Mouse (Mus musculus) spleen, embryonic (tissue): Measurements from ENCODE around the gene Midn.

Experiments used
- CTCF ChIA-PET: fragments of 350-600 bp; sonication (Branson Sonifier 250); formaldehyde crosslinking; loops from one replicate; lab custom pipeline; 2022; lab: Charles Lee

The Midn gene

DNA sequence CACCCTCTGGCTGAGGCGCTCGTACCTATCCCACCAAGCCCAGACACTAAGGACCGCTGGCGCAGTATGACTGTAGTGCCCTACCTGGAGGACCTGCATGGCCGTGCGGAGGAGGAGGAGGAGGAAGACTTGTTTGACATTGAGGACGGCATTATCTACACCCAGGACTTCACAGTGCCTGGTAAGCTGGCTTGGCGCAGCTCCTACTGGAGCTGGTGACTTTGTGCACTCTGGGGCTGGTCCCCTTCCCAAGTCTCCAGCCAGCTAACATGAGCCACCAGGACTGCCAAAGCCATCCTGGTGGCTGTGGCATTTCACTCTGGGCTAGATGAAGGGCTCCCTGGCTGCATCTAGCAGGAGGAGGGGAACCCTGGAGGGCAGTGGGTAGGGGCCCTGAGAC lies 20.2 kb upstream of the Midn start:
- CTCF ChIA-PET: no interaction called here

DNA sequence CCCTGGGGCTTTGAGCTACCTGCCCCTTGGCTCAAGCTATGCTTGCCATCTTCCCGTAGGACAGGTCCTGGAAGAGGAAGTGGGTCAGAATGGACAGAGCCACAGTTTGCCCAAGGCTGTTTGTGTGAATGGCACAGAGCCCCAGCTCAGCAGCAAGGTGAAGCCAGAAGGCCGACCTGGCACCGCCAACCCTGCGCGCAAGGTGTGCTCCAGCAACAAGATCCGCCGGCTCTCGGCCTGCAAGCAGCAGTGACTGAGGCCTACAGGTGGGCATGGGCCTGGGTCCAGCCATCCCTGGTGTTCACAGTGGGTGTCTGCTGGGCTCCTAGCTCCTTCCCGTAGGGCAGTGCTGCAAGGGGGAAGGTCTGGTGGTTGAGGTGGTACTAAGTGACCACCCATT lies 18.2 kb upstream of the Midn start:
- CTCF ChIA-PET: no interaction called here

DNA sequence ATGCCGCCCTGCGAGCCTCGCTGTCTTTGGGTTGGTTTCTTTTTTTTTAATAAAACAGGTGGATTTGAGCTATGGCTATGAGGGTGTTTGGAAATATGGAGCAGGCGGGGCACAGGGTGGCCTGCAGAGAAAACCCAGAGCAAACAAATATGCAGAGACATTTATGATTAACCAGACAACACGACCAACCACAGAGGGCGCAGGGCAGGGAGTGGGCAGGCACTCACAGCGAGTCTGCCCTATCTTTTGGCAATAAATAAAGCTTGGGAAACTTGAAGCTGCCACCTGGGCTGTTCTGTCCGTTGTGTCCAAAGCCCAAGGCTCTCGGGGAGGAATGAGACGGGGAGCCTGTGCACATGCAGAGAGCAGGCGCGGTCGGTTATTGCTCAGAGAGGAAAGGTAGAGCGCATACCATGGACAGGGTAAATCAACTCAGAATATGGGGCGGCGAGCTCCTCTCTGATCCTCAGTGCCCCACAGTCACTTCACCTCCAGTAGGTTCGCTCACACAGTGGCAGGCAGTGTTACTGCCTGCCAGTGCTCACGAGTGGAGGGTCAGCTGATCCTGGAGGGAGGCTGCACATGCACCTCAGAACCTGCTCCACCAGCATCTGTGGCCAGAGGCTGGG lies 17.6 kb upstream of the Midn start:
- CTCF ChIA-PET: no interaction called here

DNA sequence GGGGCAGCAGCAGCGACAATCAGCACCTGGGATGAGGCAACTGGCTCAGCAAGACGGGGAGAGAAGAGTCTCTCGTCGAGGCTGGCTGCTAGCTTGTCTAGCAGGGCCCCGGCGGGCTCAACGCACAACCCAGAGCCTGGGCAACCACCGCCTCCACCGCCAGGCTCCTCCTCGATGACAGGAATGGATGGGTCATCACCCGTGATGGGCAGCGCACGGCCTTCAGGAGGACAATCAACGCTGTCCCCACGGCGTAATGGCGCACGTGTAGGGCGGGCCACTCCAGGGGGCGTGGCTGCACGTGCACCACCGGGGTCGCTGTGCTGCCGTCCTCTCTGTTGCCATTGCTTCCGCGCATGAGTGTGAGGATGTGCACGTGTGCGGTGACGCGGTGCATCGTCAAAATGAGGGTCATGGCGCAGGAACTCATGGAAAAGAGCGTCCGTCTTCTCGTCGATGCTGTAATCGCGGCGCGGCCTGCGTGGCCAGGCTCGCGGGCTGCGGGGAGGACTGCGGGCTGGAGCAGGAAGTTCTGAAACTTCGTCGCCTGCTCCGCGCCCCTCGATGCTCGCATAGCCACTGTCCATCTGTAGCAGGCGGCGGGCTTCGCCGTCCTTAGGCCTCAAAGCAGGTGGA lies 16.6 kb upstream of the Midn start:
- CTCF ChIA-PET: no interaction called here

DNA sequence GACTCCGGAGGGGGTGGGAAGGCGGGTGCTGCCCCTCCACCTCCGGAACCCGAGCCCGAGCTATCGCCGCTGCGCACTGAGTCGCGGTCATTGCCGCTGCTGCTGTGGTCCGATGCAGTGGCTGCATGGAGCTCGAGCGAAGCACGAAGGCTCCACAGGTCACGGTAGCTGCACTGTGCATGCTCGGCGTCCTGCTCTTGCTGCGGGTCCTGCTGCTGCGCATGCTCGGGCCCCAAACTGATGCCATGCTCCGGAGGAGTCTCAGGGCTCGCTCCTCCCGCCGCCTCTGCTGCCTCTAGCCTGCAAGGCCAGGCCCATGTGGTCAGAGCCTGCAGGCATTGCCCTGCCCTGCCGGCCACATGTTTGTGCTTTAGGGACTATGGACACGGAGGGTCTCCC lies 16.1 kb upstream of the Midn start:
- CTCF ChIA-PET: no interaction called here

DNA sequence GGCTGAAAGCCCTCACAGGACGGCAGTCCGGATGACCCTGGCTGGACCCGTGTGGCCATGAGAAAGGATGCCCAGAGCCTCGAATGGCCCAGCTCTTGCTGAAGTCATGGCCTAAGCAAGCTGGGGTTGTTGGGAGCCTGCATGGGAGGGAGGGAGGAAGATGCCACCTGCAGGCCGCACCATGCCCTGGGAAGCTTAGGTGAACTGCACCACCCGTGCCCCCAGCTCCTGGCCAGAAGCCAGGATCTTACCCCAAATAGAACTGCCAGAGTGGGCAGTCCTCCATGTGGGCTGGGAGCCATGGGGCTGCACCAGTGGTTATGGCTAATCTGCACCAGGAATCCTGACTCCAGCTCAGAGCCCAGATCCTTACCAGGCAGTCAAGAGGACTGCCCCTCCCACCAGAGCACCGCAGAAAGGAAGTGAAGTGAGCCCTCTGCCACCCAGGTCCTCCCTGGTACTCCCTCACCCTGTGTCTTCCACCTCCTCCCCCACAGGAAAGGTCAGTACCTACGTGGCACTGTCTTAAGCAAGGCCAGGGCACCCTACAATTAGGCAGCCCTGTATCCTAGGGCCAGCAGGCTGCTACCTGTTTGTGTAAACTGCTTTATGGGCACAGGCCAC lies 14.7 kb upstream of the Midn start:
- CTCF ChIA-PET: no interaction called here

DNA sequence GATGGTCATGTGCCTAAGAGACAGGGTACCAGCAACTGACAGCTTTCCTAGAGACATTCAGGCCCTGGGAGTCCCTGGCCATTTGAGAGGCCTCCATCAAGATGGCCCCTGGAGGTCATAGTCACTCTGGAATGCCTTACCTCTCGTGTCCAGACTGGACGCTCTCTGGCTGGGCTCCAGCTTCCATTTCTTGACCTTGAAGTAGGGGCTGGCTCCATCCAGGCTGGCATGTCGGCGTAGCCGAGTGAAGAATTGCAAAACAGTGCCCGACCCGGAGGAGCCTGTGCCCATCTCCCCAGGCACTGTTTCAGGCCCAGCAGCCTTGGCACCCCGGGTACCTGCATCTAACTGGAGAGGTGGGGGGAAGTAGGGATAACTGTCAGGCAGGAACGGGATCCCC lies 13.7 kb upstream of the Midn start:
- CTCF ChIA-PET: no interaction called here

DNA sequence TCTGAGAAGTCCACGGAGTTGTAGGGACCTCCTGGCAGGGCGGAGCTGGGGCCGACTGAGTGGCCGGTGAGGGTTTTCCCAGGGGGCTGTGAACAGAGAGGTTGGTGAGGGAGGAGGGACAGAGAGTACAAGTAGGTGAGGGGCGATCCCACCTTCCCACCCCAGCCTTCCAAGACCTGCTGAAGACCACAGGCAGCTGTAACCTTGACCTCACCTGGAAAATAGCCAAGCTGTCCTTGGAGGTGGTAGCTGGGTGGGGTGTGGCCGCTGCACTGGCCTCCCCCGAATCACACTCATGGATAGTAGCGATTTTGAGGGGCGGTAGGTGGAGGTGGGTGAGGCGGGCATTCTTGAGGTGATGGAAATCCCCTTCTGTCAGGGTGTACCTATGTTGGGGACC lies 12.9 kb upstream of the Midn start:
- CTCF ChIA-PET: no interaction called here

DNA sequence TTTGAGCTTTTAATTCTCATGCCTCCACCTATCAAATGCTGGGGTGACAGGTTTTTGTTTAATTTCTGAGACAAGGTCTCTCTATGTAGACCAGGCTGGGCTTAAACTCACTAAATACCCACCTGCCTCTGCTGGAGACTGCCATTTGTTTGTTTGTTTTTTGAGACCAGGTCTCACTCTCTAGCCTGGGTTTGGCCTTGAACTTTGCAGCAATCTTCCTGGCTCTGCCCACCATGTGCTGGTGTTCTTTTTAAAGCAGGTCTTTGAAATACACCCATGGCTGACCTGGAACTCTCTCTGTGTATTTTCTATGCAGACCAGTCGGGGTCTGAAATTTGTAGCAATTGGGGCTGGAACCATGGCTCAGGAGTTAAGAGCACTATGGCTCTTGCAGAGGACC lies 12.4 kb upstream of the Midn start:
- CTCF ChIA-PET: no interaction called here

DNA sequence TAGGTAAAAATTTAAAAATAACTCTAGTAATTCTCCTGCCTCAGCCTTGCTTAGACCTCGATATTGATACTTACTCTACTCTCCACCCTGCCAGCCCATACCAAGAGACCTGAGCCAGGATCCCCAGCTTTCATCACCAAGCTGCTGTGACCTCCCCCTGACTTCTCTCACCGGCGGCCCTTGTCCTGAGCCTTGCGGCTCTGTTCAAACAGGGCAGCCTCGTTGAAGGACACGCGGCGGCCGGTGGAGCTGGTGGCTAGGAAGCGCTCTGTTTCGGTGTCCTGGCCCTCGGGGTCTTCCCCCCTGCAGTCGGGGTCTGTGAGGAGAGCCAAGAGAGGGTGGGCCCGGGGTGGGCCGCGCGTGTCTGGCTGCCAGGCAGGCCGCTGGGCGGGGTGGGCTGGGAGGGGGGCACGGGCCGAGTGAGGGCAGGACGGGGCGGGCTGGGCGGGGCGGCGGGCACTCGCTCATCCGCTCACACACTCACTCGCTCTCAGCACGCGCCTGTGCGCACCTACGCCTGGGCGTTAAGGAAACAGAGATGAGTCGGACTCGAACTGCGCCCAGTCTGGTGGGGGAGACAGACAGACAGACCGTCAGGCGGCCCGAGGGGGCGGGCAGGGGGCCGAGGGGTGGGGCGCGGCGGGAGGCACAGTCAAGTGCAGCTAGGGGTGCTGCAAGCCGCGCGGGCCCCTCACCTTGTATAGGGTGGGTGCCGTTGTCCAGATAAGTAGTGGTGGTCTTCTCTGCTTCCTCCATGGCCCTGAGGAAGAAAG lies 11.7 kb upstream of the Midn start:
- CTCF ChIA-PET: no interaction called here

DNA sequence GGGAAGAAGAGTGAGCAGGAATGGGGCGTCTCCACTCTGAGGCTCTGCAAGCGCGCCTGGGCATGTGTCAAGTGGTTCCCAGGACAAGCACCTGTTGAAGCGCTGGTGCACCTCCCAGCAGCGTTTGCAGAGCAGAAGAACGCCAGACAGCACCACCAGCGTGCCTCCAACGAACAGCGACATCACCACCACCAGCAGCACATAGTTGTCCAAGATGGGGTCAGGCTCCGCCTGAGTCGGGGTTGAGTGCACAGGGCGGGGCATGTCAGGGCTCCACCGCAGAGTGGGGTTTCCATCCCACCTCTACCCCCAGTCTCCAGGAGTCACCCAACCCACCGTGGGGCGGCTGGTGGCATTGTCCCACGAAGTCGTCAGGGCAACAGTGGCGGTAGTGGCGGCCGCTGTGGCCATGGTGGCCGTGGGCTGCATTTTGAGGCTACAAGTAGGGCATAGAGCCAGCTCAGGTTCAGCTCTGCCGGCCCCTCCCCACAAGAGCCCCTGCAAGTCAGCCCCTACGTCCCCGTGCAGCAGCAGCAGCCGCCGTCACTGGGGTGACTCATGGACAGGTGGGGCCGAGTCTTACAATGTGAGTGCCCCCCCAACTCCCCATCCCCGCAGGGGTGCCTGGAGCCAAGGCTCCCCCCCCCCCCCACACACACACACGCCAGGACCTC lies 11.0 kb upstream of the Midn start:
- CTCF ChIA-PET: no interaction called here

DNA sequence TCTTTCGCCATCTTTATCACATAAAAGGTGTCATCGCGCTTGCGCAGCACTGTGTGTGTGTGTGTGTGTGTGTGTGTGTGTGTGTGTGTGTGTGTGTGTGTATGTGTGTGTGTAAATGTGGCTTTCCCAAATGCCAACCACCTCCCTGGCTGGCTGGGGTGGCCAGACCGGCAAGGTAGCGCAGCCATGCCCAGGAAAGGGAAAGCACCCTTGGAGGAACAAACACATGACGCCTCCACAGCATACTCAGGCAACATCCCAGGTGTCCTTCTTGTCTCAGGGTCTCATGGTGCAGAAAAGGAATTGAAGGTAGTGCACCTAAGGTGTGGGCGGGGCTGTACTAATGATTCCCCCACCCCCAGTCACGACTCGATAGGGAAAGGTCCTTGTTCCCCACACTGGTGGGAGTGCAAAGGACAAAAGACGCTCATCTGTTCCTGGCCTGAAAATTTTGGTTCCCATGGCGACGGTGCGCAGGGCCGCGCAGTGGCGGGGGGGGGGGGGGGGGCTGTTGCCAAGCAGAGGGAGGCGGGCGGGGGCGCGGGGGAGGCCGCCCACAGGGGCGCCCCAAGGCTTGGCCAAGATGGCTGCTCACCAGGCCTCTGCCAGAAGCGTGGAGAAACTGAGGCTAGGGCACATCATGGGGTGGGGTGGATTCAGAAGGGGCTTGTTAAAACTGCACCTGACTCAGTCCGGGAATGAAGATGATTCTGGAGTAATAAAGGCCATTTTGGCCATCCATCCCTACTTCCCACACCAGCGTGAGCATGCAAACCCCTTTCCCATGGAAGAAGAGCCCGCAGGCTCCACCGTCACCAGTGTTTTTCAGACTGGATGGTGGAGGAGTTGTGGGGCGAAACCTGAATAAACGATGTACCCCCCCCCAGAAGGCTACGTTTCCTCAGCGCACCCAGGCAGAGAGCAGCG lies 10.2 kb upstream of the Midn start:
- CTCF ChIA-PET: no interaction called here

DNA sequence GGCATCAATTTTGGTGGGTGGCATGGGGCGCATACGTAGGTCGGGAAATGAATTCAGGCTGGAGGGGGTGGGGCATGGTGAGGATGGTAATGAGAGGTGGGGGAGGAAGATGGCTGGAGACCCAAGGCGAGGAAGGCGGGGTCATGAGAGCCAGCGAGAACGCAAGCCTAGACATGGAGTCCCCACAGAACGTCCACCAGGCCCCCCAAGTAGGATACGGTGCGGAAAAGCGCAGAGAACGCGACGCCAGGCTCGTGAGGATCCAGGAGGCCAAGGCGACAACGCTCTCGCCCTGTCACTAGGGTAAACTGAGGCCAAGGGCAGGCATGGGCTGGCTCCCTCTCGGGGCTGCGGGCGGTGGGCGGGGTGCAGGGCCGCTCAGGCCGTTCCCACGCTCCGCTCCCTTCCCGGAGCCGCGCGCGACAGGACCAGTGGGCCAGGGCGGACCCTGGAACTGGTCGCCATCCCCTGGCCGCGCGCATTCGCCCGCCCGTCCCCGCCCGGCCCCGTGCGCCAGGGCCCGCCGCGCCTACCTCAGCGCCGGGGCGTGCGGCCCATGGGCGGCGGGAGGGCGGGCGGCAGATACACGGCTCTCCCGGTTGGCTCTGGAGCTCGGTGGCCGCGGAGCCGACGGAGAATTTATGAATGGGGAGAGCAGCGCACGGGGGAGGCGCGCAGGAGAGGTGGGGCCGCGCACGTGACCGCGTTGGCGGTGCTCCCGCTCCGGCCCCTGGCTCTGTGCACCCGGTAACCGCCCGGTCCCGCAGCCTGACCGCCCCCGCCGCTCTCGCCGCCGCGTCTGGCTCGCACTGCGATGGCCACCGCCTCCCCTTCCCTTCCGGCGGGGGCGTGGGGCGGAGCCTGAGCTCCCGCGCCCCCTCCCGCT lies 9.3 kb upstream of the Midn start, which contains the start of gene Atp5d:
Gene Atp5d (plus strand): TSS at position 80 of the 886 bp plus-strand sequence.
- CTCF ChIA-PET: interaction anchor here (0.5 kb wide), 1 partner anchor 412 kb away, joined by 4 read pairs; no protein-coding TSS in a partner anchor

DNA sequence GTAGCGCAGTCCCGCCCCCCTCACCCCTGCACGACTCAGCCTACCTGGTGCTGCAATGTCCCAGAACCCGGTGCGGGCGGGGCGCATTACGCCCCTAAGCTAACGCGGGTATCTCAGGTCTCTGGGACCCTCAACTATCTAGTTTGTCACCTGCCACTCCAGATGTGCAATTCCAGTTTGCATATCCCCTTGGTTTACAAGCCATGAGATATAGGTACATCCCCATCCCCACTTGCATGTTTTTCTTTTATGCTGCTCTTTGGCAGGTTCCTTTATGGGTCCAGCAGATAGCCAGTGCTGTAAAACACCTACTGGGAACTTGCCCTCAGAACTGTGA lies 8.7 kb upstream of the Midn start:
- CTCF ChIA-PET: interaction anchor here (0.5 to 0.7 kb wide), 2 partner anchors 155 to 413 kb away, joined by 3 to 4 read pairs; no protein-coding TSS in a partner anchor

DNA sequence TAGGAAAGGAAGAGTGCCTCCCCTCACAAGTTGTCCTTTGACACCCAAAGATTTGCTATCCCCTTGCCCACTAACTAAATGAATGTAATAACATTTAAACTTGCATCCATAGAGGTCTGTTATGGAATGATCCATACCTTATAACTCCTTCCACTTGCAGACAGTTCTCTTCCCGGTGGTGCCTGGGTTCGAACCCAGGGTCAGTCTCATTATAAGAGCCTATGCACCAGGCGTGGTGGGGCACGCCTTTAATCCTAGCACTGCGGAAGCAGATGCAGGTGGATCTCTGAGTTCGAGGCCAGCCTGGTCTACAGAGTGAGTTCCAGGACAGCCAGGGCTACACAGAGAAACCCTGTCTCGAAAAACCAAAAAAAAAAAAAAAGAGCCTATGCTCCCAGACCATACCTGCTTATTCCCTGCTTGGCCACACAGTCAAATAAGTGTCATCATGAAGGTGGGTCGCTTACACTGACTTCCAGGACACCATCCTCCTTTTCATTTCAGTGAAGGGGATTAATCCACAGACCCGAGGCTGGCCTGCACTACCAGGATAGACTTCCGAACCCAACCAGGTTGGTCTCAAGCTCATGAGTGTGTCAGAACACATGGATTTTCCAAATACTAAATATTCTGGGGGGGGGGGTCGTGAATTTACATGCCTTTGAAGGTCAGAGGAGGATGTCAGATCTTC lies 8.0 kb upstream of the Midn start:
- CTCF ChIA-PET: interaction anchor here (0.6 to 1.0 kb wide), 3 partner anchors 16 to 155 kb away, joined by 3 to 5 read pairs (median 3); no protein-coding TSS in a partner anchor

DNA sequence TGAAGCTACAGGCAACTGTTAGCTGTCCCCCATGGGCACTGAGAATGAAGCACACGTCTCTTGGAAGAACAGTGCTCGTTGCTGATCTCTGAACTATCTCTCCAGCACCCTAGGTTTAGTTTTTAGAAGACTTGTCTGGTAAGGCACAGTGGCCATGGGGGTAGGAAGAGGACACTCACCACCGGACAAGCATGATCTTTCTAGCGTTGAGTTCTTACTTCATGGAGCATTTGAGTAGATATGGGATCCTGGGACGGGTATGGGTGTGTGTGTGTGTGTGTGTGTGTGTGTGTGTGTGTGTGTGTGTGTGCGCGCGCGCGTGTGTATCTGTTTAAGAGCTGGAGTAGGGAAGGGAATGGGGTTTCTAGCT lies 7.4 kb upstream of the Midn start, which contains the start of gene Cbarp:
Gene Cbarp (minus strand): TSS at position 170 of the 370 bp plus-strand sequence.
- CTCF ChIA-PET: interaction anchor here (0.5 to 1.4 kb wide), 9 partner anchors 12 to 213 kb away, joined by 3 to 6 read pairs (median 4); partner anchors contain the start of genes Cirbp and Stk11

DNA sequence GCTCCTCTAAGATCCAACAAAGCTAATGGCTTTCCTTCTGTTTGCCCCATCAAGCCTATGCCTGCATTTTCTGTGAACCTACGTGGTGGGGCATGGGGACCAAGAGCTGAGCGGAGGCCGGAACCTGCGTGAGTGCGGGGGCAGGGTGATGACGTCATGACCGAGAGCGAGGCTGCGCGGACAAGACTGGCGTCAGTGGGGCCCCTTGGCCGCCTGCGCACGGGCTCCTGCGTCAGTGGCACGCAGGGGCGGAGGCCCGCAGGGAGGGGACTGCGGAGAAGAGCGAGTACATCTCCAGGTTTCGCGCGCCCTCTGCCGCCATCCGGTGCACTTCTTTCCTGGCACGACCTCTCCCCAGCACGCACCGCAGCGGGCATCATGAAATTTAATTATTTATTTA lies 6.8 kb upstream of the Midn start:
- CTCF ChIA-PET: interaction anchor here (0.5 to 1.4 kb wide), 8 partner anchors 12 to 213 kb away, joined by 3 to 6 read pairs (median 4); partner anchors contain the start of genes Cirbp and Stk11

DNA sequence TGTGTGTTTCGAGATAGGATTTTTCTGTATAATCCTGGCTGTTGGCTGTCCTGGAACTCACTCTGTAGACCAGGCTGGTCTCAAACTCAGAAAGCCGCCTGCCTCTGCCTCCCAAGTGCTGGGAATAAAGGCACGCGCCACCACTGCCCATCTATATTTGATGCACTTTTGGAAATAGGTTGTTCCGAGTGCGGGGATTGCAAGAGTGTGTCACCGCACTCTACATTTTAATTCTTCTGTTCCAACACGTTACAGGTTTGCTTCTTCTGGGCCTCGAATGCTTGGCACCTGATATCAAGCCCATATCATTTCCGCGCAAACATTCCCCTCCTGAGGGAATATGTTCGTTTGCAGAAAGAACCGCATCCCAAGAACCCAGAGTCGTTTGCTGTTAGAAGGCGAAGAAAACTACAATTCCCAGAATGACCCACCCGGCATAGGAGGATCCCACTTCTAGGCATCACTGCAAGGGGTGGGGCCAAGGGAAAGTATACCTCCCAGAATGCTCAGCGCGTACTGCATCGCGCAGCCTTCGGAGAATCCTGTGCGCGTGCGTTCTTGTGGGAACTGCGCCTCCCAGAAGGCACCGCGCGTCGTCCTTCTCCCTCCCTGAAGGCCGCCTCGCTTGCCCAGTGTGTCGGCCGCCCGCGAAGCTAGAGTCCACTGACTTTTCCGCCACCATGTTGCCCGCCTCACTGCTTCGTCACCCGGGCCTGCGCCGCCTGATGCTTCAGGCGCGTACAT lies 6.1 kb upstream of the Midn start:
- CTCF ChIA-PET: interaction anchor here (1.4 to 1.8 kb wide), 2 partner anchors 20 to 153 kb away, joined by 5 read pairs; no protein-coding TSS in a partner anchor
